Mouse (Mus musculus): ENCODE measurements around the gene Erv3.
"Not testable (repeated sequence)": the region's sequence is repeated elsewhere in the genome, so short reads cannot be mapped to it uniquely, and the experiment has no call there.

Gene Erv3

DNA sequence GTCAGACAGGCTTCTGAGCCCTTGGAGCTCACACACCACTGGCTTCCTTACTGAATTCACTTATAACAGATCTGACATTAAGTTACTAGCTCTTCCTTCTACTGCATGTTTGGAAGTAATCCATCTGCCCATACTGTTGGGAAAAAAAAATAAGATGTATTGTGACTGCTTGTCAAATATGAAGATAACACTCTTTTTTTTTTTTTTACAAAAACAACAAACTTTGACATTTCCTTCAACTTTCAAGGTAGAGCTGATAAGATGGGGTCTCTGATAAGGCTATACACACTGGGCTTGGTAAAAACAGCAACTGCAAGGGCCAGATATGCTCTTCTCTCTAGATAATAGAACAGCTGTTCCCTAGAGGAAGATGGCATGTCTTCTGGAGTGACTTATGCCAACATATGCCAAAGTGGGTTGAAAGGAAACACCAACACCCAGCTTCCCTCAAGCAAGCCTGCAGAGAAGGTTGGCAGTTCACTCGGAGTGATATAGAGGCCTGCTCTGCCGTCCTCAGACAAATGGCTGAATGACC lies 4.8 kb upstream of the Erv3 start:
- no peak for DNase-seq (ENCODE audit: low read depth)

GRCm38 (mm10) chr2:131863472-131863871 lies 3.9 kb upstream of the Erv3 start:
- no peak for DNase-seq (ENCODE audit: low read depth)

DNA sequence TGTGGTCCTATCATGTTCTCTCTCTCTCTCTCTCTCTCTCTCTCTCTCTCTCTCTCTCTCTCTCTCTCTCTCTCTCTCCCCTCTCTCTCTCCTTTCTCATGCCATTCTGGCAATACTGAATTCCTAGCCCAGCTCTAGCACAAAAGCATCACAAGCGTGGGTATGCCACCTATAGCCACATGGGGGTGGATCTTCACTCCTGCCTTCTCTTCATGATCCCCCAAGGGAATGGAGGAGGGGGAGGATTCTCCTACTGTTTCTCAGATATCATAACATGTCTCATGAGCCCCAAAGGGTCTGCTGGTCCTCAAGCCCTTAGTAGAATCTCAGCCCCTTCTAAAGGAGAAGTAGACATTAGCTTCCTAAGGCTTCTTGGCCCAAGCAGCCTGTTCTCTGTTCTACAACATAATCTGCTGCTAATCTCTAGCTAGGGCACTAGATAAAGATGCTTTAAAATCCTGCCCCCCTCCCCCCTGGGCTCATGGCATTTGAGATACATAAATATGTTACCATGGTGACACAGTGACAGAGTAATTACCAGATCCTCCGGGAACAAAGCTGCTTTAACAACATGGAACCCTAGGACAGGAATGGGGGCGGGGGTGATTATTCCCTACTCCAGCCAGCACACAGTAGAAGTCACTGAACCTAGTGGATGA lies 3.2 kb upstream of the Erv3 start:
- DNase-seq (ENCODE audit: low read depth) = no peak

DNA sequence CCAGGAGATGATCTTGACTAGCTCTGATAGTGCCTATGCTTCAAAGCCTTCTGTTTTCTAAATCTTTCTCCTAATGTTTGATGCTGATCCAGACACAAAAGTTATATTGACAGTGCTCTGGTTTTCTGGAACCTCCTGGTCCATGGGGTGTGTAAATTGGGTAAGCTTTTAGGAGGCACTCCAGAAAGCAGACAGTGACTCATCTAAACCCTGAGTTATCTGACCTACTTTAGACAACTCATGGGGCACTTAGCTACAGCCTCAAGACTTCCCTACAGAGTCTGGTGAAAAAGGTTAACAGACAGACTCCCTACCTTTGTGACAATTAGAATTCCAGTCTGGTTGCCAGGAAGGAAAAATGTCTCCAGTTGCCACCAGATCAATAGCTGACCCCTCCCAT lies 1.7 kb downstream of the Erv3 start:
- DNase-seq (ENCODE audit: low read depth) = peak; percentile 56

DNA sequence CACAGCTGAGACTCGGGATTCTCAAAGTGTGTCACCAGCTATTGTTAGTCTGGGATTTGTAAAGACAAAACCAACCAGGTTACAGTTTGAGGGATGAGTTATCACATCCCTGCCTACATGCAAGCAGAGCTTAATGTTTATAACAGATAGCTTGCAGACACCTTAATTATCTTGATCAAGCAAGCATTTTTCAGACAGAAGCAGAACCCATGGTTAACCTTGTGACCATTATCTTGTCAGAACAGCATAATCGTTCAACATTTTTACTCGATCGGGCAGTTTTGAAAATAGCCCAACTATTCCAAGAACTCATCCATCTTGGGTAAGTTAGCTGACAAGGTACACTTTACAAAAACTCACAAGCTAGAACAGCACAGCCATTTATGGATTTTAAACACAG lies 5.8 kb downstream of the Erv3 start:
- no peak for DNase-seq (ENCODE audit: low read depth)

DNA sequence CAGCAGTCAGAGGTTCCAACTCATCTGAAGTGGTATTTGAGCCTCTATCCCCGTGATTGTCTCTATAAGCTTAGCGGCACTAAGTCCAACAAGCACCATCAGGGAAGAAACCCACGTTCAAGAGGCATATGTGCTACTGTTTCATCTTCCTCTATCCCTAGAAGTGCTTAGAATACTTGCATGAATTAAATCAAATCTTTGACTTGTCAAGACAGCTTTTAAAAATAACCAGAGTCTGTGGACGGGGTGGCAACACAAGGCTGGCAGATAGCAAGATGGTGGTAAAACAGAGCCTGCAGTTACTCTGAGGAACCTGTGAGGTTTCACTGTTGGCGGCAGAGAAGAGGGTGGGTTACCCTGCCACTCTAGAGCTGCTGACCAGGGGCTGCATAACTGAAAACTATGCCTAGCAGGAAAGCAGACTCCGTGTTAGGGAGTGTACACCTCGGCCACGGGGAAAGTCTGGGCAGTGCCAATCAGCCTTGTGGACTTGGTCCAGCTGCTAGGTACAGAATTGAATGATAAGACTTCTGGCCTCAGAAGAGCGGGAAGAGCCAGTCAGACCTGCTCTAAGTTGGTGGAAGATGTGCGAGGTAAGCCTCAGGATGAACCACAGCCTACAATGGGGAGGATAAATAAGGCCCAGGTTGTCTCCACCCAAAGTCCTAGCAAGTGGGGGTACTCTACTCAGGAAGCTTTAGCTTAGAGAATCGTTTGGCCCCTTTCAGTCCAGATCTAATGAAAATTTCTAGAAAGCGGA lies 8.0 kb downstream of the Erv3 start:
- DNase-seq (ENCODE audit: low read depth) = no peak

GRCm38 (mm10) chr2:131850047-131850446 lies 9.5 kb downstream of the Erv3 start:
- no peak for DNase-seq (ENCODE audit: low read depth)

GRCm38 (mm10) chr2:131847501-131848359 lies 11.8 kb downstream of the Erv3 start:
- no peak for DNase-seq (ENCODE audit: low read depth)

GRCm38 (mm10) chr2:131846811-131847210 lies 12.7 kb downstream of the Erv3 start:
- DNase-seq (ENCODE audit: low read depth) = no peak

DNA sequence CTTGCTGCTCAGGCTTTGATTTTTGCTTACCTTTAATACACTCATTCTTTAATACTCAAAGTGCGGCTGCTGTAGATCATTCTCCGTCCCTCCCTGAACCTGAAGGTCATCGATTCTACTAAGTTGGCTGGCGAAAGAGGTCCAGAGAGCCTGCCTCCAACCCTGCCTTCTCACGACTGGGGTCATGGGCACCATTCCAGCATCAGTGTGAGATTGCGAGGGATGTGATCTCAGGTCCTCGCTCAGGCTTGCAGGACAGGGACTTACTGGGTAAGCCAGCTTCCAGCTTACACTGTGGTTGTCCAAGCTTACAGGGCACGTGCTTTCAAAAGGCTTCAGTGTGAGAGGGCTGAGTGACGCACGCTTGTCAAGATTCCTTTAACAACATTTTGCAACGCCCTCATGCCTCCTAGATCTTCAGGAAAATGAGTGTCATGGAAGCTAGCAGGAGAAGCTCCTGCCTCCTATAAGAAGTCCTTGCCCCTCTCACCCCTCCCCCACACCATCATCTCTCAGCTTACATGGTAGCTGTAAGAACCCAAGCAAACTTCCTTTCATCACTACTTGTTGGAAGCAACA lies 13.3 kb downstream of the Erv3 start:
- DNase-seq (ENCODE audit: low read depth) = no peak

GRCm38 (mm10) chr2:131845671-131846070 lies 13.9 kb downstream of the Erv3 start:
- no peak for DNase-seq (ENCODE audit: low read depth)

GRCm38 (mm10) chr2:131842568-131842967 lies 17.0 kb downstream of the Erv3 start:
- DNase-seq (ENCODE audit: low read depth) = no peak

DNA sequence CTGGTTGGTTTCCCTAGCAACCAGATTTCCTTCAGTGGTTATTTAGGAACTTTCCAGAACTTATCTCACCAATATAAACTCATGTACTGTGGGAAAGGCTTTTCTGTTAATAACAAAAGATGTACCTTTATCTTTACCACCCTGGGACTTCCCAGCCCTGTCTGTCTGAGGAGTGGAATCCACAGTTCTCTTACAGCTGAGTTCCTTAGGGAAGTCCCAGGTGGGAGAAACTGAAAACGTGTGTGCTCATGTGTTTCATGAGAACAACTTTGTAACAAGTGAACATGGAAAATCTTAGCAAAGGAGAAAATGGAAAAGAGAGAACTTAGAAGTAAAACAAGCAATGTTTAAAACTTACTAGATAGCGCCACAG lies 18.2 kb downstream of the Erv3 start:
- DNase-seq (ENCODE audit: low read depth) = no peak

GRCm38 (mm10) chr2:131840611-131841320 lies 18.8 kb downstream of the Erv3 start:
- no peak for DNase-seq (ENCODE audit: low read depth)

DNA sequence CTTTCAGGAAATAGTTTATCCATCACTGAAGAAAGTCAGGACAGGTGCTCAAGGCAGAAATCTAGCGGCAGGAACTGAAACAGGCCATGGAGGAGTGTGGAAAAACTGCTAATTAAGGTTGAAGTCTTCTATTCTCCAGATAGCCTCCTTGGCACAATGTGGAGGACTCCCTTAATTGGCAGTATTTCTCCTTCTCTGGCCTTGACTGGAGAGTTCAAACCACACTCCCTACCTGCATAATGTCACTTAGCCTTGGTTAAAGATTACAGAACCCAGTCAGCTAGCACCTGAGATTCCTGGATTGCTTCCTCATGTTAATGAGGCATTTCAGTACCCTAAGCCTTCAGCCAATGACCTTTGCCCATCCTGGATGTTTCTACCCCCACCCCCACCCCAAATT lies 25.3 kb downstream of the Erv3 start:
- no peak for DNase-seq (ENCODE audit: low read depth)

GRCm38 (mm10) chr2:131831861-131832260 lies 27.7 kb downstream of the Erv3 start:
- no peak for DNase-seq (ENCODE audit: low read depth)

DNA sequence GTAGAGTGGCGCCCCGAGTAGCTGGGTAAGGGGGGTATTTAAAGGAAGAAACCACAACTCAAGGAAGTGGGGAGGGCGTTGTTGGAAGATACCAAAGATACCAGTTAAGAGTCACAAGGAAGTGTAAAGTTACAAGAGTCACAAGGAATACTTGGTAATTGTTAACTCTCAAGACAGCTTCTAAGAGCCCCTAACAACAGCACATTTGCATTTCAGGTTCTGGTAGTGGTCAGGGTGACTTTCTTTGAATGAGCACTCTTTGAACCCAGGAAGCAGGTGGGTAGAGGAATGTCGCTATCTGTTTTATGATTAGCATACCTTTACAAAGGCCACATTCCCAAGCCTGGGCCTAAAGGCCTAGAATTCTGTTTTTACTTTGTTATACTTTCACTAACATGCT lies 28.6 kb downstream of the Erv3 start:
- not testable (repeated sequence) for DNase-seq (ENCODE audit: low read depth)

GRCm38 (mm10) chr2:131827999-131828975 lies 31.3 kb downstream of the Erv3 start:
- DNase-seq (ENCODE audit: low read depth) = peak; percentile 90

GRCm38 (mm10) chr2:131827026-131827687 lies 32.4 kb downstream of the Erv3 start:
- no peak for DNase-seq (ENCODE audit: low read depth)

GRCm38 (mm10) chr2:131825498-131825897 lies 34.0 kb downstream of the Erv3 start:
- DNase-seq (ENCODE audit: low read depth) = no peak
